Mouse (Mus musculus) MEL (cell line): ENCODE results near the gene Tmx1.

ENCODE experiments used
- SIN3A ChIP-seq: IDR thresholded peaks from 2 replicates; pipeline ENCODE4 v1.6.1; 2012; ENCODE audit warnings: low read length, improper control_type of control experiment, inconsistent platforms
- SMC3 ChIP-seq: IDR thresholded peaks from 2 replicates; pipeline ENCODE4 v1.6.1; 2011; ENCODE audit warnings: low read depth, low read length, improper control_type of control experiment

DNA sequence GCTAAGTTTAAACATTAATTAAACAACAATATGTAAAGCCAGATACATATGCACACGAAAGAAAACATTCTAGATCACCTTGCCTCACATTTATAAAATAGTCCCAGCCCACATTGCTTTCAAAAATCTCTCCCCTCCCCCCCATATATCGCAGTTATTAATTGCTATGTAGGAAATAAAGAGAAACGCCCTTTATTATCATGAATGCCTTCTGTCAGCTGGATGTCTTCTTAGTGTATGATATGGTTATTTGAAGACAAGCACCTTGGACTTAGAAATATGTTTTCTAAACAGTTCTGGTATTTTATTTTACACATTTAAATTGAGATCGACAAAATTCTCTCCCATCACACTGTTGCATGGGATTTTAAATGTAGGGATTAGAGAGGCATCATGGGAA is 23.3 kb upstream of the Tmx1 start:
- no peak for TF ChIP-seq SMC3
- no peak for TF ChIP-seq SIN3A
